Mouse (Mus musculus) E14TG2a.4 (cell line): Measurements from ENCODE around the gene Stk4.

Experiments
- H3K27me3 ChIP-seq: 2 replicates; pipeline ENCODE4 v1.6.1; 2014; ENCODE audit warnings: low read length, control low read depth; ENCODE audit not compliant: insufficient read depth
- H3K36me3 ChIP-seq: 2 replicates; pipeline ENCODE4 v1.6.1; 2014; ENCODE audit warnings: low read length, control low read depth; ENCODE audit not compliant: insufficient read depth
- H3K4me1 ChIP-seq: replicated peaks from 2 replicates; pipeline ENCODE4 v1.6.1; 2014; ENCODE audit warnings: low read depth, low read length, control low read depth
- H3K4me3 ChIP-seq: replicated peaks from 2 replicates; pipeline ENCODE4 v1.5.1; 2014; ENCODE audit warnings: mild to moderate bottlenecking, low read length
- H3K9me3 ChIP-seq: 2 replicates; pipeline ENCODE4 v1.6.1; 2014; ENCODE audit warnings: low read length, control low read depth
- CTCF ChIP-seq: conservative IDR thresholded peaks from 2 replicates; pipeline ENCODE4 v1.5.1; 2014; ENCODE audit warnings: low read length
- NANOG ChIP-seq: IDR thresholded peaks from 2 replicates; pipeline ENCODE4 v1.6.1; 2014; ENCODE audit warnings: borderline replicate concordance, low read length, mixed read lengths
- POU5F1 ChIP-seq: IDR thresholded peaks from 2 replicates; pipeline ENCODE4 v1.6.1; 2014; ENCODE audit warnings: low read length, borderline replicate concordance

The Stk4 gene

DNA sequence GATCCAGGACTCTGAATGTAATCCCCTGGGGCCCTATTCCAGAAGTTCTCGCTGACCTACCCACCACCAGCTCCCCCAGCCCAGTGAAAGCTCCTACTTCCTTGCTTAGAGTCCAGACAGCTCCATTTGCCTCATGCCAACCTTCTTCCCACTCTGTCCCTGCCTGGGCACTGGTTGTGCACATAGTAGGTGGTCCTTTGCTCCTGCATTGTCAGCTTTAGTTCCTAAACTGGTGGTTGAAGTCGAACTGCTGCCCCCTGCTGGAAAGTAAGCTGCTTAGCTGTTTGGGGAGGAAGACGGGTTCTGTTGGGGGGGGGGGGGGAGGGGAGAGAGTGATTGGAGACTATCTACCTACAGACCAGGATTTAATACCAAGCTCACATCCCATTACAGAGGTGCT is 110.0 kb downstream of the Stk4 start:
- Histone ChIP-seq H3K4me1 (peaks cover 12% of the 10 kb centered on the region), H3K9me3 (no peaks in the 10 kb centered on the region), H3K4me3 (no peak overlapping the region), H3K36me3 (no peaks in the 10 kb centered on the region), H3K27me3 (peaks cover 33% of the 10 kb centered on the region)
- TF ChIP-seq CTCF (peak; percentile 20; the same call in 1 of the 2 replicates), NANOG (no peak)

DNA sequence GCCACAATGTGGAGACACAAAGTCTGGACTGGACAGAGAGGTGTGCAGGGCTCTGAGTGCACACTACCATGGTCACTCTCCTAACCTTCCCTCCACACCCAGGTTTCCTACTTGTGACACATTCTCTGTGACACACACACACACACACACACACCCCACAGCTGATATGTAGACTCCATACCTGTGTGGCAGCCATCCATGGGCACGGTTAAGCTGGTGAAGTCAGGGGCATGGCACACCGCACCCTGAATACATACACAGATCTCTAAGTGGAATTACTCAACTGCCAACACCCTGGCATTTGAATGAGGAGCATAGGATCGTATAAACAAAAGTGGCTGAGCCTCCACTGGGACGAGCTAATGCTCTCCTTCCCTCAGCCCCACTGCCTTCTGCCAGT is 110.6 kb downstream of the Stk4 start:
- H3K36me3 ChIP-seq = no peaks in the 10 kb centered on the region
- H3K4me3 ChIP-seq = no peak overlapping the region
- no peaks in the 10 kb centered on the region for H3K9me3 ChIP-seq
- H3K27me3 ChIP-seq = peaks cover 31% of the 10 kb centered on the region
- TF ChIP-seq CTCF = no peak
- H3K4me1 ChIP-seq = peaks cover 12% of the 10 kb centered on the region

DNA sequence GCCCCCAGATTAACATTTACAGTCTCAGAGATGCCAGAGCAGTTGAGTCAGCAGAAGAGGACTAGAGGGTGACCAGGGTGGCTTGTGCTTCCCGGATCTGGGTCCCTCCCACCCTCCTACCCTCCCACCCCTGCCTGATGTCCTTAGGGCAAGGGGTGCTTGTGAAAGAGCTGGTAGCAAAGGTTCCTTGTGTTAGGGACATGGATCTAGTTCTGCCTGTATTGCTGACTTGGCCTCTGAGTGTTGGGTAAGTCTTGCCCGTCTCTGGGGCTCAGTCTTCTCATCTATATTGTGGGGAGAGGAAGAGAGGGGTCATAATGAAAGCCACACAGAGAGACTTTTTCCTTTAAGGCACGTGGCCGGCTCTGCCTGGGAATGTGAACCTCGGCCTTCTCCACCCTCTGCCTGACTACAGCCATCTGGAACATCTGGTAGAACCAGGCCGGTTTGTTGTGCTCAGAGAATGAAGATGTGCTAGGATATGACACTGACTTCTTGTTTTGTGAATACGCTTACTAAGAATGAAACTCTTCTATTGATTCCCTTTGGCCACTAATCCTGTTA is 112.7 kb downstream of the Stk4 start, which contains the start of gene Wfdc5:
TSS of gene Wfdc5 (minus strand) at position 51 of the 564 bp plus-strand sequence.
- no peak within 1 kb of the TSS for H3K4me3 ChIP-seq
- no peaks in the 10 kb centered on the region for H3K36me3 ChIP-seq
- H3K9me3 ChIP-seq = no peaks in the 10 kb centered on the region
- TF ChIP-seq POU5F1 = no peak
- no peak for TF ChIP-seq NANOG
- no peak for TF ChIP-seq CTCF
- H3K27me3 ChIP-seq = peaks cover 19% of the 10 kb centered on the region
- H3K4me1 ChIP-seq = peaks cover 12% of the 10 kb centered on the region

DNA sequence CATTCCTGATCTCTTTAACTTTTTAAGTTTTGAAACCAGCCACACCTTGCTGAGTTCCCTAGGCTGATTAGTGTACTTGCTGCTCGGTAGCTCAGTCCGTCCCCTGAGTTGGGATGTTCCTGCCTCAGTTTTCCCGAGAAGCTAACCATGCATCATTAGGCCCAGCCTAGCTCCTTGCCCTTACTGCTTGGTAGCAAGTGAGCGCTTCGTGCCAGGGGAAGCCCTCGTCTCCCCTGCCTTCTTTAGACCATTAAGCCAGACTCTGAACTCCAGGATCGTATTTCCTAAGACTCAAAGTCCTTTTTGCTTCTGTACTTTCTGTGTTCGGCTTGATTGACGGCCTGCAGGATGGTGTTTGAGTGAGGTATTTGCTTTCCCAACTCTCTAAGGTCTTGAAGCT is 113.2 kb downstream of the Stk4 start:
- H3K27me3 ChIP-seq = peaks cover 13% of the 10 kb centered on the region
- no peaks in the 10 kb centered on the region for H3K9me3 ChIP-seq
- peaks cover 12% of the 10 kb centered on the region for H3K4me1 ChIP-seq
- TF ChIP-seq POU5F1 = no peak
- no peak for TF ChIP-seq NANOG
- TF ChIP-seq CTCF = no peak
- no peaks in the 10 kb centered on the region for H3K36me3 ChIP-seq
- H3K4me3 ChIP-seq = no peak overlapping the region

DNA sequence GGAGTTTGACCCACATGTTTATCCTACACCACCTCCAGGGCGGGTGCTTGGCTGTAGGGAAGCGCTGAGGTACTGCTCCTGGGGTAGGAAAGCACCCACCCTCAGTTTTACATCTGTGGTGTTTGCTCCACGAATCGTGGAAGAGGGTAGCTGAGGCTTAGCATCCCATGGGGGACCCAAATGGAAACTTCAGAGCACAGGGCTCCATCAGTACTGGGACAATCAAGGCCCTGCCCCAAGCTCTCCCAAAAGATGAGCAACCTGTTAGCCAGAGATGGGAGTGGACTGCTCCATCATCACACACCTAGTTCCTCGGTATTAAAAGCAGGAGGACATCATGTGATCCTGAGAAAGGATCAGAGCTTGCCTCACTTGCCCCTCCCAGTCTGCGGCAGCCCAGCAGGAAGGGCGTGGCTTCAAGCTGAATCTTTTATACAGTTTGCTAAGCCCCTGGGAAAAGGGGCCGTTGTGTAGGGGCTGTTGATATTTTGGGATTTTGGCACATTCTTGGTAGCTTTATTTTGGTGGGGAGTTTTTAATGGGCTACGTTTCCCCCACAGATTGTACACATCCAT is 114.1 kb downstream of the Stk4 start:
- Histone ChIP-seq H3K27me3 (peaks cover 10% of the 10 kb centered on the region), H3K4me3 (no peak overlapping the region), H3K4me1 (peaks cover 12% of the 10 kb centered on the region), H3K9me3 (no peaks in the 10 kb centered on the region), H3K36me3 (no peaks in the 10 kb centered on the region)
- TF ChIP-seq NANOG = no peak
- no peak for TF ChIP-seq CTCF
- TF ChIP-seq POU5F1 = no peak

DNA sequence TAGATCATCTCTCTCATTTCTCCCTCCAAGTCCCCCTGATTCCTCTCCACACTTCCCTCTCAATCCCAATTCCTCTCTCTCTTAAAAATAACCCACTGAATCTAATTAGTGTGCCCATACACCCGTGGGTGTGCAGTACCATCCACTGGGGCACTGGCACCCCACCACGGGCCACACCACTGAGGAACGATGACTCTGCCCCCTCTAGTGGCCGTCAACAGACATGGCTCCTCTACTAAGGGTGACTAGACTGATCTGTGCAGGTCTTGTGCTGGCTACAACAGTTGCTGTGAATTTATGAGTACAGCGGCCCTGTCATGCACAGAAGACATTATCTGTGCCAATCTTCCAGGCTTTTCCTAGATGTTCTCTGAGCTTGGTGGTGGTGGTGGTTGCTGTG is 118.6 kb downstream of the Stk4 start:
- Histone ChIP-seq H3K27me3 (peaks cover under 1% of the 10 kb centered on the region; the same call in 1 of the 2 replicates), H3K36me3 (no peaks in the 10 kb centered on the region), H3K9me3 (peaks cover 23% of the 10 kb centered on the region), H3K4me1 (peaks cover 11% of the 10 kb centered on the region), H3K4me3 (no peak overlapping the region)
- TF ChIP-seq CTCF (no peak), NANOG (no peak), POU5F1 (no peak)

DNA sequence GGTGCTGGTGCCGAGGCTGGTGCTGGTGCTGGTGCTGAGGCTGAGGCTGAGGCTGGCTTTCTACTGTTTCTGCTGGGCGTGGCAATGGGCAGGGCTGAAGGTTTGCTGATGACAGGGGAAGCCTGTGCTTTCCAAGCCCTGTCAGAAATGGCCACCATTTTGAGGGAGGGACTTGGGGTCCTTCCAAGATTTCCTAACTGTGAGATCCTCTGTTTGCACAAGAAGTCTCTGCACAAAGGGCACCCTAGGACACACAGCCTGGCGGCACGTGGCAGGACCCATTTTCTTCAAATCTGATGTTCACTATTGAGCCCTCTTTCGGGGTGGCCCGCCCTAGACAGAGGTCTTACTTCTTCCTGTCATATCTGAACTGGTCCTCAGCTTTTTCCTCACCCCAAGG is 120.5 kb downstream of the Stk4 start, which contains the start of gene Wfdc12:
TSS of gene Wfdc12 (minus strand) at position 33 of the 400 bp plus-strand sequence.
- Histone ChIP-seq H3K9me3 (peaks cover 23% of the 10 kb centered on the region), H3K27me3 (no peaks in the 10 kb centered on the region), H3K4me3 (no peak within 1 kb of the TSS), H3K36me3 (no peaks in the 10 kb centered on the region), H3K4me1 (no peaks in the 10 kb centered on the region)
- no peak for TF ChIP-seq NANOG
- no peak for TF ChIP-seq CTCF
- TF ChIP-seq POU5F1 = no peak

DNA sequence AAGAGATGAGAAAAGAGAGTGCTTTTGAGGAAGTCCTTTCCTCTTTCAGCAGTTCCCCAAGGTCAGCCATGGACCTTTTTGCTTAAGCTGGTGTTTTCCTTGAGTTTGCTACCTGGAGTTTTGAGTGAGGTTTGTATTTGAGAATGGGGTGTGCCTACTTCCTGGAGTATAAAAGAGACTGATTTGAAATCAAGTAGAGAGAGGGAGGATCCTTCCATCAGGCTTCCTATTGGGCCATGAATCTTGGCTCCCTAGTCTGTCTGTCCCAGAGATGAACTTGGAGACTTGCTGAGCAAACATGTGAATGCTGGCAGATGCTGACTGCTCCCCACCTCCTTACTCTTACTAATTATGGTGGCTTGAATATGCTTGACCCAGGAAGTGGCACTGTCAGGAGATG is 122.2 kb downstream of the Stk4 start:
- peaks cover 23% of the 10 kb centered on the region for H3K9me3 ChIP-seq
- TF ChIP-seq CTCF (no peak), NANOG (no peak)
- H3K36me3 ChIP-seq = no peaks in the 10 kb centered on the region
- no peaks in the 10 kb centered on the region for H3K4me1 ChIP-seq
- no peaks in the 10 kb centered on the region for H3K27me3 ChIP-seq
- no peak overlapping the region for H3K4me3 ChIP-seq
